Mouse (Mus musculus) limb, embryonic 13.5 days (tissue): ENCODE measurements around the gene Gls. TPM values are rescaled to one million over a fixed set of nuclear protein-coding genes. Genes with fewer than 3 reads are reported as not detected.

ENCODE experiments used
- ATAC-seq: fragments of 200-750 bp; cut with Nextera tagmentation; 2 replicates; pipeline ENCODE4 v1.8.0; 2017; ENCODE audit warnings: low read depth, moderate number of reproducible peaks, moderate TSS enrichment; ENCODE audit not compliant: low FRiP score
- H3K27ac ChIP-seq: fragments of 300-500 bp; sonication (generic); 2 replicates; pipeline ENCODE4 v1.5.1; 2015; ENCODE audit warnings: inconsistent platforms, mild to moderate bottlenecking, moderate library complexity
- H3K27me3 ChIP-seq: fragments of 300-500 bp; sonication (generic); 2 replicates; pipeline ENCODE4 v1.6.1; 2015; ENCODE audit warnings: mild to moderate bottlenecking, inconsistent platforms
- H3K36me3 ChIP-seq: fragments of 300-500 bp; sonication (generic); 2 replicates; pipeline ENCODE4 v1.6.1; 2015; ENCODE audit warnings: inconsistent platforms, mild to moderate bottlenecking, moderate library complexity
- H3K4me1 ChIP-seq: fragments of 300-500 bp; sonication (generic); 2 replicates; pipeline ENCODE4 v1.6.1; 2015; ENCODE audit warnings: inconsistent platforms
- H3K4me2 ChIP-seq: fragments of 300-500 bp; sonication (generic); replicated peaks from 2 replicates; pipeline ENCODE4 v1.6.1; 2015; ENCODE audit warnings: inconsistent platforms, mild to moderate bottlenecking, moderate library complexity
- H3K4me3 ChIP-seq: fragments of 300-500 bp; sonication (generic); 2 replicates; pipeline ENCODE4 v1.5.1; 2015; ENCODE audit warnings: moderate library complexity, mild to moderate bottlenecking, inconsistent platforms
- H3K9ac ChIP-seq: fragments of 300-500 bp; sonication (generic); 2 replicates; pipeline ENCODE4 v1.6.1; 2015; ENCODE audit warnings: mild to moderate bottlenecking, inconsistent platforms
- H3K9me3 ChIP-seq: fragments of 300-500 bp; sonication (generic); 2 replicates; pipeline ENCODE4 v1.6.1; 2016; ENCODE audit warnings: inconsistent platforms
- WGBS: fragments of 180-500 bp; shearing (Covaris S2); methylation state at CpG from one replicate; pipeline ENCODE4 v1.1.7; 2015; 5-methylcytosine and 5-hydroxymethylcytosine counted together
- polyA plus RNA-seq: library from polyadenylated mRNA; unstranded; fragments of >200 nt; fragmentation: Nextera tagmentation; extraction: Ambion mirVana; gene quantifications from 2 replicates; pipeline ENCODE4 v1.2.1, GENCODE M21; 2015

The Gls gene
- polyA plus RNA-seq, 1 experiment from 2014 or later, result 22.6 TPM

GRCm38 (mm10) chr1:52170057-52170456 lies 63.0 kb downstream of the Gls start:
- ATAC-seq, result no peak
- H3K9ac ChIP-seq, result no peak overlapping the region
- H3K4me1 ChIP-seq, result peaks cover 8% of the 10 kb centered on the region
- WGBS, result 9% methylated on average over 3 of the region's 3 CpGs
- no peak overlapping the region for H3K4me2 ChIP-seq
- no peaks in the 10 kb centered on the region for H3K9me3 ChIP-seq
- no peaks in the 10 kb centered on the region for H3K27me3 ChIP-seq
- no peak overlapping the region for H3K27ac ChIP-seq
- H3K4me3 ChIP-seq, result no peak overlapping the region
- no peaks in the 10 kb centered on the region for H3K36me3 ChIP-seq

DNA sequence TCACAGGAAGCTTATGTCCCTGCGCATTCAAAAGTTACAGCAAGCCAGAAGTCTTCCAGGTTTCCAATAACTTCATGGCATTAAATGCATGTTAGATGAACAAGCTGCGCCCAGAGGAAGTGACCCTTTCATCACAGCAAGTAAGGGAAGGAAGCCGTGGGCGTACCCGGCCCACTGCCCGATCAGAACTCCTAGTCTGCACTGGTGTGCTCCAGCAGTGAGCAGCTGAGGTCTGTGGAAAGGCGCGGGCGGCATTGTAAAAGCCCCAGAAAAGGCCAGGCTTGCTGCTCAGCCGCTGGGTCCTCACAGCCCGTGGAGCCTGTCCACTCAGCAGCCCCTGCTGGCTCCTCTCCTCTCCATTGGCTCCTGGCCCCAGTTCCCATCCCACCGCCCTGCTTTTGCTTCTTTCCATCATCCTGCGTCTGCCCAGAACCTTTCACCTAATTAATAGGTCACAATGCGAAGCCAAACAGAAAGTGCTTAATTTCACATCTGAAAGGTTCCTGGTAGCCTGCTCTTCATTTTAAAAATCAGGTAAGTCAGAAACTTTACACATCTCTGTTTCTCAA lies 66.3 kb downstream of the Gls start:
- H3K4me3 ChIP-seq, result no peak overlapping the region
- no peak overlapping the region for H3K9ac ChIP-seq
- peak overlapping the region; percentile 14; the same call in 1 of the 2 replicates for H3K4me2 ChIP-seq
- no peak overlapping the region for H3K27ac ChIP-seq
- no peak for ATAC-seq
- no peaks in the 10 kb centered on the region for H3K36me3 ChIP-seq
- WGBS, result 57% methylated on average over 14 of the region's 14 CpGs
- H3K9me3 ChIP-seq, result no peaks in the 10 kb centered on the region
- H3K27me3 ChIP-seq, result no peaks in the 10 kb centered on the region
- peaks cover 12% of the 10 kb centered on the region for H3K4me1 ChIP-seq

GRCm38 (mm10) chr1:52163707-52164457 lies 69.2 kb downstream of the Gls start:
- no peak for ATAC-seq
- Histone ChIP-seq H3K9me3 (no peaks in the 10 kb centered on the region), H3K27ac (no peak overlapping the region), H3K4me3 (no peak overlapping the region), H3K27me3 (no peaks in the 10 kb centered on the region), H3K36me3 (peaks cover 10% of the 10 kb centered on the region; the same call in 1 of the 2 replicates), H3K9ac (no peak overlapping the region), H3K4me1 (peaks cover 12% of the 10 kb centered on the region), H3K4me2 (no peak overlapping the region)
- 80% methylated on average over 5 of the region's 5 CpGs for WGBS

GRCm38 (mm10) chr1:52161151-52161550 lies 71.9 kb downstream of the Gls start:
- Histone ChIP-seq H3K9ac (no peak overlapping the region), H3K27ac (no peak overlapping the region), H3K4me3 (no peak overlapping the region), H3K4me1 (0 out of 2 replicates have a peak, but pooled peaks cover 4% of the 10 kb centered on the region), H3K9me3 (no peaks in the 10 kb centered on the region), H3K27me3 (no peaks in the 10 kb centered on the region), H3K4me2 (no peak overlapping the region), H3K36me3 (peaks cover 23% of the 10 kb centered on the region)
- no peak for ATAC-seq
- WGBS, result 93% methylated on average over 8 of the region's 8 CpGs

DNA sequence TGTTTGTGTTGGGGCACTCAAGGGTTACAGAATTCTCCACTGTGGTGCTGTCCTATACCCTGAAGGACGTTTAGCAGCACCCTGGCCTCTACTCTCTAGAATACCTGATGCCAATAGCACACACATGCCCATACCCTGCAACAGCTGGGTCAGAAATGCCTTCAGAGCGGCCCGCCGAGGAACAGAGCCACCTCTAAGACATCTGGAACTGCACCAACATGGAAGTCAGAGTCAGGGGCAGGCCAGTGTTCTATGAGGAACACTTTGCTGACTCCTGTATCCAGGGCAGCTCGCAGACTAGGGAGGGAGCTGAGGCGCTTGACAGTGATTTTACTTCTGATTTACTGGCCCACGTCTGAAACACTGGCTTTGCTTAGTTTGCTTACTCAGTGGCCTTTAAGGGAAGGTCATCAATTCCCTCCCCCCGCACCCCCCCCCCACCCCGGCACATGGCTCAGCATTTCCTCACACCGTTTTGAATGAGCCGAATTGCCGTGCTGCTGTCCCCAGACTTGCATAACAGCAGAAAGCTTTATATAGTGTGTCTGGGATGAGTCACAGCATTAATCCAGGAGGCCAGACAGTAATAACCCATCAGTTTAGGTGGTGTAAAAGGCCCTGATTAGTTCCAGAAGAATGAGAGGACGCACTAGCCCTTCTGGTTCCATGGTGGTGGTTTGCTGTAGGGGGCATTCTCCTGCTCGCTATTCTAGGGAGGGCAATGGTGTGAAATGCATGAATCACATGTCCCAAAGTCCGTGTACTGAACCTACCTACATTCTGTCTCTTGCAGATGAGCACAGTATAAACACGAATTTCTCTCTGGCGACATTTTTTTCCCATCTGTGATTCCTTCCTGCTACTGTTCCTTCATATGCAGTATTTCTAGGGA lies 74.3 kb downstream of the Gls start:
- H3K4me1 ChIP-seq, result 0 out of 2 replicates have a peak, but pooled peaks cover 4% of the 10 kb centered on the region
- no peaks in the 10 kb centered on the region for H3K27me3 ChIP-seq
- no peak overlapping the region for H3K27ac ChIP-seq
- H3K4me3 ChIP-seq, result no peak overlapping the region
- H3K36me3 ChIP-seq, result peaks cover 30% of the 10 kb centered on the region
- H3K4me2 ChIP-seq, result no peak overlapping the region
- ATAC-seq, result no peak
- no peaks in the 10 kb centered on the region for H3K9me3 ChIP-seq
- no peak overlapping the region for H3K9ac ChIP-seq
- 60% methylated on average over 17 of the region's 17 CpGs for WGBS

DNA sequence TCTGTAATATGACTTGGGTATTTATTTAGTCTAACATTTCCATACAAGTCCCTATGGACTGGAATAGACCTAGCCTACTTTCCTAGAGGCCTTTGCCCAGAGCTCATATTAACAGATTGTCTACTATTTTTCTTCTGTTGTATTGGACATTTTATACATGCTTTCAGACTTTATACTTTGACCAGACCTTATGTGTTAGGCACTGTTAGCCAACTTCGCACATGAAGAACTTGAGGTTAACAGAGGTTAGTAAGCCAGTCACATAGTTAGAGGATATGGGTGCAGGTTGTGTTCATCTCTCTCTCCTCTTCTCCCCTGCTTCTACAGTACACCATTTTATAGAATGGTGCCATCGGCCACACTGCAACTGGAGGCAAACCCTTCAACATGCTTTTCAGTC lies 75.0 kb downstream of the Gls start:
- Histone ChIP-seq H3K27me3 (no peaks in the 10 kb centered on the region), H3K27ac (no peak overlapping the region), H3K4me3 (no peak overlapping the region), H3K4me1 (0 out of 2 replicates have a peak, but pooled peaks cover 3% of the 10 kb centered on the region), H3K9ac (no peak overlapping the region), H3K9me3 (no peaks in the 10 kb centered on the region), H3K4me2 (no peak overlapping the region), H3K36me3 (peaks cover 30% of the 10 kb centered on the region)
- 96% methylated on average over 2 of the region's 2 CpGs for WGBS
- ATAC-seq, result no peak

GRCm38 (mm10) chr1:52156351-52156750 lies 76.7 kb downstream of the Gls start:
- Histone ChIP-seq H3K36me3 (peaks cover 43% of the 10 kb centered on the region), H3K4me1 (no peaks in the 10 kb centered on the region), H3K4me3 (no peak overlapping the region), H3K9ac (no peak overlapping the region), H3K9me3 (no peaks in the 10 kb centered on the region), H3K27ac (no peak overlapping the region), H3K27me3 (no peaks in the 10 kb centered on the region), H3K4me2 (no peak overlapping the region)
- ATAC-seq, result no peak
- WGBS, result 89% methylated on average over 10 of the region's 10 CpGs

DNA sequence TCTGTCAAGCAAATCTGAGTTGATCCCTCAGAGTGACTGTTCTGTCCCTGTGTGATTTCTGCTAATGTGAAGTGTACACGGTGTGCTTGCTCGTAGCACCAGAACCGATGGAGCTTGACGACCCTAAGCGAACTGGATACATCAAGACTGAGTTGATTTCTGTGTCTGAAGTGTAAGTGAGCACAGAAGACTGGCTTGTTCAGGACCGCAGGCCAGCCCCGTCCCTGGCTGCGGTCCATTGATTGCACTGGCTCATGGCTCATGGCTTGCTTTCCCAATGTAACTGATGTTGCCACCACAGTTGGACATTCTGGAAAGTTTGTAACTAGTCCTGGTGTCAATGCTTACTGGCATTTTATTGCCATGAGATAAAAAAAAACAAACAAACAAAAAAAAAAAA lies 78.1 kb downstream of the Gls start:
- ATAC-seq, result no peak
- Histone ChIP-seq H3K36me3 (peaks cover 43% of the 10 kb centered on the region), H3K4me2 (no peak overlapping the region), H3K9ac (no peak overlapping the region), H3K27me3 (no peaks in the 10 kb centered on the region), H3K27ac (no peak overlapping the region), H3K4me3 (no peak overlapping the region), H3K9me3 (no peaks in the 10 kb centered on the region), H3K4me1 (peaks cover 11% of the 10 kb centered on the region)
- 89% methylated on average over 8 of the region's 8 CpGs for WGBS

- H3K4me1 ChIP-seq, result peaks cover 24% of the 10 kb centered on the region
- no peaks in the 10 kb centered on the region for H3K27me3 ChIP-seq
- no peak overlapping the region for H3K4me2 ChIP-seq
- H3K9ac ChIP-seq, result no peak overlapping the region
- no peaks in the 10 kb centered on the region for H3K9me3 ChIP-seq
- 44% methylated on average over 3 of the region's 3 CpGs for WGBS
- ATAC-seq, result no peak
- H3K27ac ChIP-seq, result no peak overlapping the region
- H3K36me3 ChIP-seq, result peaks cover 38% of the 10 kb centered on the region
- no peak overlapping the region for H3K4me3 ChIP-seq
Measured at GRCm38 (mm10) chr1:52152936-52153335, 80.1 kb downstream of the Gls start.

GRCm38 (mm10) chr1:52152369-52152768 lies 80.7 kb downstream of the Gls start:
- Histone ChIP-seq H3K9me3 (no peaks in the 10 kb centered on the region), H3K4me3 (no peak overlapping the region), H3K9ac (no peak overlapping the region), H3K4me1 (peaks cover 28% of the 10 kb centered on the region), H3K27ac (no peak overlapping the region), H3K4me2 (no peak overlapping the region), H3K27me3 (no peaks in the 10 kb centered on the region), H3K36me3 (peaks cover 32% of the 10 kb centered on the region)
- no peak for ATAC-seq
- 68% methylated on average over 13 of the region's 13 CpGs for WGBS

GRCm38 (mm10) chr1:52151166-52151565 lies 81.9 kb downstream of the Gls start:
- no peak for ATAC-seq
- Histone ChIP-seq H3K4me2 (no peak overlapping the region), H3K9me3 (no peaks in the 10 kb centered on the region), H3K9ac (no peak overlapping the region), H3K27ac (no peak overlapping the region), H3K27me3 (no peaks in the 10 kb centered on the region), H3K4me3 (no peak overlapping the region), H3K36me3 (peaks cover 25% of the 10 kb centered on the region), H3K4me1 (peaks cover 32% of the 10 kb centered on the region)
- 91% methylated on average over 5 of the region's 5 CpGs for WGBS

GRCm38 (mm10) chr1:52150676-52151075 lies 82.4 kb downstream of the Gls start:
- Histone ChIP-seq H3K27ac (no peak overlapping the region), H3K9ac (no peak overlapping the region), H3K27me3 (no peaks in the 10 kb centered on the region), H3K4me1 (peaks cover 32% of the 10 kb centered on the region), H3K4me3 (no peak overlapping the region), H3K9me3 (no peaks in the 10 kb centered on the region), H3K4me2 (no peak overlapping the region), H3K36me3 (peaks cover 25% of the 10 kb centered on the region)
- 36% methylated on average over 11 of the region's 11 CpGs for WGBS
- no peak for ATAC-seq
